Mouse (Mus musculus): Measurements from ENCODE around the gene Rora.

DNA sequence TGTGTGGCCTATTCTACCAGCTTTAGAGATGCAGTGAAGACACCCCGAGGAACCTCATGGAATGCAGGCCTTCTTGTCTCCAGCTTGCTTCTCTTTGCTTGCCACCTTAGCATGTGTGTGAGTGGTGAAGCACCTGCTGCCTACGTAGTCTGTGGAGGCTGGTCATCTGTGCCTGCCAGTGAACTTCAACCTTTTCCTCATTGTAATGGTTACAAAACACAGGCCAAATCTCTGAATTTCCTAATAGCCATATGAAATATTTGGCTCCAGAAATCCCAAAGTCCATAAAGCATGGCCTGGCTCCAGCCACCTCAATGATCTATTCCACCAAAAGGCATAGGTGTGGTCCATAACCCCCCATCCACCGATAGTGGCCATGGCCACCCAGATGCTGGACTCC is 631.4 kb downstream of the Rora start:
- TF ChIP-seq CTCF (IDR thresholded peaks at IDR 0.05; ENCODE audit: control insufficient read depth, insufficient read depth, low read length) (no peak), POLR2A (IDR thresholded peaks at IDR 0.05; ENCODE audit: borderline replicate concordance, control insufficient read depth, low read depth, low read length) (no peak)
